Mouse (Mus musculus): ENCODE data around the gene Suox. TPM values are rescaled to one million over a fixed set of nuclear protein-coding genes. Genes with fewer than 3 reads are reported as not detected.

Gene Suox
- polyA plus RNA-seq, 1 experiment from 2014 or later: 13.1 TPM

- Histone ChIP-seq H3K9ac (replicated peaks; ENCODE audit: low read depth, low read length) (no peak overlapping the region), H3K4me2 (ENCODE audit: low read depth, low read length) (no peak overlapping the region), H3K4me1 (ENCODE audit: control insufficient read depth, insufficient read depth, low read length) (peaks cover 6% of the 10 kb centered on the region), H3K27ac (ENCODE audit: low read depth, low read length) (no peak overlapping the region), H3K36me3 (ENCODE audit: control insufficient read depth, insufficient read depth, low read length) (no peaks in the 10 kb centered on the region), H3K9me3 (ENCODE audit: control insufficient read depth, low read length) (no peaks in the 10 kb centered on the region), H3K4me3 (ENCODE audit: low read depth, low read length) (no peak overlapping the region), H3K27me3 (ENCODE audit: control insufficient read depth, insufficient read depth, low read length) (no peaks in the 10 kb centered on the region)
- 79% methylated on average over 11 of the region's 11 CpGs for WGBS
- no peak for ATAC-seq (ENCODE audit: low read depth)
Measured at GRCm38 (mm10) chr10:128699611-128700010, 25.7 kb upstream of the Suox start.

GRCm38 (mm10) chr10:128699006-128699405, 25.1 kb upstream of the Suox start:
- WGBS: 94% methylated on average over 5 of the region's 5 CpGs
- H3K9ac ChIP-seq (replicated peaks; ENCODE audit: low read depth, low read length): no peak overlapping the region
- H3K4me2 ChIP-seq (ENCODE audit: low read depth, low read length): no peak overlapping the region
- H3K9me3 ChIP-seq (ENCODE audit: control insufficient read depth, low read length): no peaks in the 10 kb centered on the region
- no peak overlapping the region for H3K27ac ChIP-seq (ENCODE audit: low read depth, low read length)
- no peak overlapping the region for H3K4me3 ChIP-seq (ENCODE audit: low read depth, low read length)
- no peaks in the 10 kb centered on the region for H3K36me3 ChIP-seq (ENCODE audit: control insufficient read depth, insufficient read depth, low read length)
- peaks cover 10% of the 10 kb centered on the region for H3K4me1 ChIP-seq (ENCODE audit: control insufficient read depth, insufficient read depth, low read length)
- no peak for ATAC-seq (ENCODE audit: low read depth)
- H3K27me3 ChIP-seq (ENCODE audit: control insufficient read depth, insufficient read depth, low read length): no peaks in the 10 kb centered on the region

GRCm38 (mm10) chr10:128697072-128697725, 23.3 kb upstream of the Suox start:
- no peak overlapping the region for H3K9ac ChIP-seq (replicated peaks; ENCODE audit: low read depth, low read length)

GRCm38 (mm10) chr10:128695992-128696807, 22.3 kb upstream of the Suox start, which contains the start of gene Rab5b:
Rab5b (minus strand) TSS chr10:128696264.
- H3K27ac ChIP-seq (ENCODE audit: low read depth, low read length): peak within 1 kb of the TSS; percentile 96
- no peaks in the 10 kb centered on the region for H3K27me3 ChIP-seq (ENCODE audit: control insufficient read depth, insufficient read depth, low read length)
- H3K4me2 ChIP-seq (ENCODE audit: low read depth, low read length): peak within 1 kb of the TSS; percentile 76
- WGBS: 2% methylated on average over 35 of the region's 40 CpGs
- H3K9me3 ChIP-seq (ENCODE audit: control insufficient read depth, low read length): no peaks in the 10 kb centered on the region
- H3K9ac ChIP-seq (replicated peaks; ENCODE audit: low read depth, low read length): peak within 1 kb of the TSS; percentile 97
- no peaks in the 10 kb centered on the region for H3K36me3 ChIP-seq (ENCODE audit: control insufficient read depth, insufficient read depth, low read length)
- peaks cover 10% of the 10 kb centered on the region for H3K4me1 ChIP-seq (ENCODE audit: control insufficient read depth, insufficient read depth, low read length)
- peak within 1 kb of the TSS; percentile 90 for H3K4me3 ChIP-seq (ENCODE audit: low read depth, low read length)
- peak; percentile 99 for ATAC-seq (ENCODE audit: low read depth)

More at GRCm38 (mm10) chr10:128697072-128697725, 23.3 kb upstream of the Suox start:
- Histone ChIP-seq H3K27ac (ENCODE audit: low read depth, low read length) (peak overlapping the region; percentile 61; the same call in 1 of the 2 replicates), H3K4me1 (ENCODE audit: control insufficient read depth, insufficient read depth, low read length) (peaks cover 10% of the 10 kb centered on the region), H3K36me3 (ENCODE audit: control insufficient read depth, insufficient read depth, low read length) (no peaks in the 10 kb centered on the region), H3K4me3 (ENCODE audit: low read depth, low read length) (peak overlapping the region; percentile 24; the same call in 1 of the 2 replicates), H3K9me3 (ENCODE audit: control insufficient read depth, low read length) (no peaks in the 10 kb centered on the region), H3K4me2 (ENCODE audit: low read depth, low read length) (peak overlapping the region; percentile 39), H3K27me3 (ENCODE audit: control insufficient read depth, insufficient read depth, low read length) (no peaks in the 10 kb centered on the region)
- no peak for ATAC-seq (ENCODE audit: low read depth)
- WGBS: 93% methylated on average over 6 of the region's 6 CpGs

GRCm38 (mm10) chr10:128695411-128695991, 21.6 kb upstream of the Suox start:
- 2% methylated on average over 22 of the region's 22 CpGs for WGBS
- no peak for ATAC-seq (ENCODE audit: low read depth)

GRCm38 (mm10) chr10:128674469-128675008, 666 bp upstream of the Suox start:
- Histone ChIP-seq H3K4me3 (ENCODE audit: low read depth, low read length) (peak overlapping the region; percentile 62), H3K4me2 (ENCODE audit: low read depth, low read length) (peak overlapping the region; percentile 89), H3K27me3 (ENCODE audit: control insufficient read depth, insufficient read depth, low read length) (no peaks in the 10 kb centered on the region), H3K9ac (replicated peaks; ENCODE audit: low read depth, low read length) (no peak overlapping the region), H3K9me3 (ENCODE audit: control insufficient read depth, low read length) (no peaks in the 10 kb centered on the region), H3K36me3 (ENCODE audit: control insufficient read depth, insufficient read depth, low read length) (0 out of 2 replicates have a peak, but pooled peaks cover 5% of the 10 kb centered on the region), H3K4me1 (ENCODE audit: control insufficient read depth, insufficient read depth, low read length) (peaks cover 6% of the 10 kb centered on the region), H3K27ac (ENCODE audit: low read depth, low read length) (peak overlapping the region; percentile 78; the same call in 1 of the 2 replicates)
- ATAC-seq (ENCODE audit: low read depth): 0 out of 2 replicates have a peak, but pooled peaks have one; percentile 18
- 3% methylated on average over 9 of the region's 9 CpGs for WGBS

More at GRCm38 (mm10) chr10:128695411-128695991, 21.6 kb upstream of the Suox start:
- H3K27ac ChIP-seq (ENCODE audit: low read depth, low read length): peak overlapping the region; percentile 96
- H3K4me1 ChIP-seq (ENCODE audit: control insufficient read depth, insufficient read depth, low read length): peaks cover 10% of the 10 kb centered on the region
- H3K9ac ChIP-seq (replicated peaks; ENCODE audit: low read depth, low read length): peak overlapping the region; percentile 97
- H3K4me2 ChIP-seq (ENCODE audit: low read depth, low read length): peak overlapping the region; percentile 76
- H3K27me3 ChIP-seq (ENCODE audit: control insufficient read depth, insufficient read depth, low read length): no peaks in the 10 kb centered on the region
- peak overlapping the region; percentile 90 for H3K4me3 ChIP-seq (ENCODE audit: low read depth, low read length)
- H3K36me3 ChIP-seq (ENCODE audit: control insufficient read depth, insufficient read depth, low read length): no peaks in the 10 kb centered on the region
- no peaks in the 10 kb centered on the region for H3K9me3 ChIP-seq (ENCODE audit: control insufficient read depth, low read length)

- H3K9ac ChIP-seq (replicated peaks; ENCODE audit: low read depth, low read length): no peak overlapping the region
- no peaks in the 10 kb centered on the region for H3K36me3 ChIP-seq (ENCODE audit: control insufficient read depth, insufficient read depth, low read length)
- no peak overlapping the region for H3K27ac ChIP-seq (ENCODE audit: low read depth, low read length)
- no peak overlapping the region for H3K4me2 ChIP-seq (ENCODE audit: low read depth, low read length)
- ATAC-seq (ENCODE audit: low read depth): no peak
- H3K4me1 ChIP-seq (ENCODE audit: control insufficient read depth, insufficient read depth, low read length): peaks cover 6% of the 10 kb centered on the region
- no peaks in the 10 kb centered on the region for H3K9me3 ChIP-seq (ENCODE audit: control insufficient read depth, low read length)
- H3K4me3 ChIP-seq (ENCODE audit: low read depth, low read length): no peak overlapping the region
- WGBS: 92% methylated on average over 9 of the region's 9 CpGs
- H3K27me3 ChIP-seq (ENCODE audit: control insufficient read depth, insufficient read depth, low read length): no peaks in the 10 kb centered on the region
Measured at GRCm38 (mm10) chr10:128671148-128671547, 2.7 kb downstream of the Suox start.

- peaks cover 6% of the 10 kb centered on the region for H3K4me1 ChIP-seq (ENCODE audit: control insufficient read depth, insufficient read depth, low read length)
- peak overlapping the region; percentile 63 for H3K9ac ChIP-seq (replicated peaks; ENCODE audit: low read depth, low read length)
- peak overlapping the region; percentile 78 for H3K27ac ChIP-seq (ENCODE audit: low read depth, low read length)
- peak overlapping the region; percentile 67 for H3K4me3 ChIP-seq (ENCODE audit: low read depth, low read length)
- no peaks in the 10 kb centered on the region for H3K9me3 ChIP-seq (ENCODE audit: control insufficient read depth, low read length)
- ATAC-seq (ENCODE audit: low read depth): peak; percentile 64
- no peaks in the 10 kb centered on the region for H3K27me3 ChIP-seq (ENCODE audit: control insufficient read depth, insufficient read depth, low read length)
- H3K4me2 ChIP-seq (ENCODE audit: low read depth, low read length): peak overlapping the region; percentile 78
- no peaks in the 10 kb centered on the region for H3K36me3 ChIP-seq (ENCODE audit: control insufficient read depth, insufficient read depth, low read length)
- under 1% methylated on average over 38 of the region's 42 CpGs for WGBS
Measured at GRCm38 (mm10) chr10:128668790-128669672, 4.8 kb downstream of the Suox start.

Measured in neural tube, embryonic 14.5 days (tissue).